Mouse (Mus musculus): ENCODE measurements around the gene Mfap2. TPM values are rescaled to one million over a fixed set of nuclear protein-coding genes. Genes with fewer than 3 reads are reported as not detected.

Mfap2 gene
- polyA plus RNA-seq, 1 experiment: 173 TPM

DNA sequence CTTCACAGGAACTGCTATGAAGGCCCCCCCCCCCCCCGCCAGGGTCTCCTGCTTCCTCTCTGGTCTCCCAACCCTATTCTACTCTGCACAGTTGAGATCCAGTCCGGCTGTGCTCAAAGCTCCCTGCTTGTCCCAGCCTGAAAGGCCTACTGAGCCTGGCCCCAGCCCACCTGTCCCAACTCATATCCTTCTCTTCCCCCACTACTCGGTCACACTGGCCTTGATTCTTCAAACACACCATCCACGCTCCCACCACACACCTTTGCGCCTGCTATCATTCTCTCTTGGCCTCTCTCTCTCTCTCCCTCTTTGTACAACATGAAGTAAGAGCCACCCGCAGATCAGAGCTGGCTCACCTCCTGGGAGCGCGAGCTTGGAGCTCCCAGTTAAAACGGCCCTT is 48.6 kb downstream of the Mfap2 start:
- WGBS: 78% methylated on average over 9 of the region's 9 CpGs
- DNase-seq: no peak
- H3K4me3 ChIP-seq (replicated peaks; ENCODE audit: extremely low read depth, low read depth, low read length): no peak overlapping the region
- TF ChIP-seq POLR2A (IDR thresholded peaks at IDR 0.05; ENCODE audit: borderline replicate concordance, extremely low read depth, low read depth, low read length) (no peak), CTCF (IDR thresholded peaks at IDR 0.05; ENCODE audit: insufficient read depth, low read length) (no peak)
- H3K4me1 ChIP-seq (ENCODE audit: control insufficient read depth, insufficient read depth, low read length): no peaks in the 10 kb centered on the region

DNA sequence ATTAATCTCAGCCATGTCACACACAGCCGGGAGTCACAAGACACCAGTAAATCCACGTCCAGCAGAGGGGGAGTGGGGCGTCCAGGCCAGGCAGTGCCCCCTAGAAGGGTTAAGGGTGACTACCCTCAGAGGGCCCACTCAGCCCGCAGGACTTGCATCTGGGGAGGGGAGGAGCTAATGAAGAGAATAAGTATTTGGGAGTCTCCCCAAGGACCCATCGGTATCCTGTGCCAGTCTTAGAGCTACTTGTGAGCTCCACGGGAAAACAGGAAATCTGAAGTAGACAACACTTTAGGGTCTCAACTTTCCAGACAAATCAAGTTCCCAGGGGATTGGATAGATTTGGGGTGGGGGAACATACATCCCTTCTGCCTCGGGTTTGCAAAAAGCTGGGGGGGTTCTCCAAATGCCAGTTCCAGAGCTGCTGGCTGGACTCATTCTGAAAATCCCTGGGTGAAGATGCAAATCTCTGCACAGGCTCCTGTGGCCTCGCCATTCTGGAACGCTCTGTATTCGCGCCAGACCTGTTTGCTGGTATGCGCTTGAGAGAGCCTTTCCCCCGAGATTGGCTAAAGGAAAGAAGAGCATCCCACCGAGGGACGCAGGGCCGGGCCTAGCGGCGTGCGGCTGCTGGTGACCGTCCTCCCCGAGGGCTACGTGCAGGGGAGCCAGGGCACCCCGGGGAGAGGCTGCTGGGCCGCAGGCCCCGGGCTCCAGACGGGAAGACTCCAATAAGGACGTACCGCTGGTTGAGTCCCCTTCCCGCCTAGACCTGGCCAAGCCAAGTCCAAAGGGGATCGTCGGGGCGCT is 49.6 kb downstream of the Mfap2 start:
- 4% methylated on average over 31 of the region's 32 CpGs for WGBS
- H3K4me3 ChIP-seq (replicated peaks; ENCODE audit: extremely low read depth, low read depth, low read length): peak overlapping the region; percentile 67
- H3K4me1 ChIP-seq (ENCODE audit: control insufficient read depth, insufficient read depth, low read length): no peaks in the 10 kb centered on the region
- TF ChIP-seq CTCF (IDR thresholded peaks at IDR 0.05; ENCODE audit: insufficient read depth, low read length): no peak
- no peak for DNase-seq

- no peaks in the 10 kb centered on the region for H3K4me1 ChIP-seq (ENCODE audit: control insufficient read depth, insufficient read depth, low read length)
- TF ChIP-seq CTCF (IDR thresholded peaks at IDR 0.05; ENCODE audit: insufficient read depth, low read length): peak; percentile 79
- TF ChIP-seq POLR2A (IDR thresholded peaks at IDR 0.05; ENCODE audit: borderline replicate concordance, extremely low read depth, low read depth, low read length): peak; percentile 83; the same call in 1 of the 2 replicates
- DNase-seq: peak; percentile 100
- under 1% methylated on average over 77 of the region's 77 CpGs for WGBS
- H3K4me3 ChIP-seq (replicated peaks; ENCODE audit: extremely low read depth, low read depth, low read length): peak within 1 kb of the TSS; percentile 78
These were observed 50.4 kb downstream of the Mfap2 start, which contains the start of gene Crocc for GRCm38 (mm10) chr4:141060426-141061301. Gene Crocc, minus strand, starts transcription at chr4:141060550.

DNA sequence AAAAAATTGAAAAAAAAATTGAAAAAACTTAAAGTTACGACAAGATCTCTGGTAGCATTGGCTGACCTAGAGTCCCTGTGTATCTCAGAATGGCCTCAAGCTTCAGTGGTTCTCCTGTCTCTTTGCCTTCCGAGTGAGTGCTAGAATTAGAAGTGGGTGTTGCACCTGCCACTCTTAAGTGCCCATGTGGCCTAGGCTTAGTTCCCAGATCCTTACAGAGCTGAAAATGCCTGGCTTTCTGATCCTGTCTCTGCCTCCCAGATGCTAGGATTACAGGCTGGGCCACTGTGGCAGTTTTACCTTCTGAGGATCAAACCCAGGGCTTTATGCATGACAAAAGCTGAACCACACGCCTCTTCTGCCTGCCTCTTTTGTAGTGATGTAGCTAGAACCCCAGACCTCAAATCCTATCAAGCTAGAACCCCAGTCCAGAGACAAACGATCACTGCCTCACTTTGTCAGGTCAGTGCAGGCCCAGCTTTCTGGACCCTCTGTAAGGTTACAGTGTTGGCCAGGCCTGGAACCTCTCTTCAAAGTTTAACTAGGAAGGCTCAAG is 54.0 kb downstream of the Mfap2 start:
- Histone ChIP-seq H3K4me1 (ENCODE audit: control insufficient read depth, insufficient read depth, low read length) (peaks cover 3% of the 10 kb centered on the region), H3K4me3 (replicated peaks; ENCODE audit: extremely low read depth, low read depth, low read length) (no peak overlapping the region)
- WGBS: 82% methylated on average over 4 of the region's 4 CpGs
- TF ChIP-seq POLR2A (IDR thresholded peaks at IDR 0.05; ENCODE audit: borderline replicate concordance, extremely low read depth, low read depth, low read length) (no peak), CTCF (IDR thresholded peaks at IDR 0.05; ENCODE audit: insufficient read depth, low read length) (no peak)
- DNase-seq: no peak

DNA sequence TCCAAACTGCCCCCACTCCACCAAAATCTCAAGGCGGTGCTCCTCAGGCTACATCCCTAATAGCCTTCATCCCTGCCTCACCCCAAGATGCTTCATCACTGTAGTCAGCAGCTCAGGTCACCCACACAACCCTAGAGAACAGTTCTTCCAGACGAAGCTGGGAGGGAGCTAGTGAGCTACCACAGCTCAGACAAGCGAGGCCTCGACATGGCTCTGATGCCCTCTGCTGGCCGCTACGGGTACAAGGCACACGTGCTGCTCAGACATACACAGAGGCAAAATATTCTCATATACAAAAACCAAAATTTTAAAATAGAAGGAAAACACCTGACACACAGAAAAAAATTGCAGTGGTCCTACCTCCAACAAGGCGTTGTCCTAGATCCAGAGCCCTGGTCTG is 54.9 kb downstream of the Mfap2 start:
- DNase-seq: peak; percentile 66
- H3K4me3 ChIP-seq (replicated peaks; ENCODE audit: extremely low read depth, low read depth, low read length): no peak overlapping the region
- 6% methylated on average over 8 of the region's 8 CpGs for WGBS
- TF ChIP-seq CTCF (IDR thresholded peaks at IDR 0.05; ENCODE audit: insufficient read depth, low read length) (peak; percentile 100), POLR2A (IDR thresholded peaks at IDR 0.05; ENCODE audit: borderline replicate concordance, extremely low read depth, low read depth, low read length) (no peak)
- peaks cover 3% of the 10 kb centered on the region for H3K4me1 ChIP-seq (ENCODE audit: control insufficient read depth, insufficient read depth, low read length)

Other genes starting within 250 kb of the Mfap2 start
- 4.5 and 9.4 TPM in 2 replicates for gene Padi4, start 236.2 kb upstream of the Mfap2 start, polyA plus RNA-seq (2012; rRNA removed)
- 0.21 and 0.34 TPM in 2 replicates for gene Padi3, start 199.8 kb upstream of the Mfap2 start, polyA plus RNA-seq (2012; rRNA removed)
- gene Padi1, start 164.6 kb upstream of the Mfap2 start, polyA plus RNA-seq (2012; rRNA removed): 0.36 and 1.9 TPM in 2 replicates
- 3.7 and 4.7 TPM in 2 replicates for gene Padi2, start 104.1 kb upstream of the Mfap2 start, polyA plus RNA-seq (2012; rRNA removed)
- 97.5 and 143 TPM in 2 replicates for gene Sdhb, start 49.2 kb upstream of the Mfap2 start, polyA plus RNA-seq (2012; rRNA removed)
- 199 and 258 TPM in 2 replicates for gene Atp13a2, start 23.5 kb upstream of the Mfap2 start, polyA plus RNA-seq (2012; rRNA removed)
- gene Crocc, start 50.1 kb downstream of the Mfap2 start, polyA plus RNA-seq (2012; rRNA removed): 10.1 and 14.0 TPM in 2 replicates
- gene Necap2, start 67.9 kb downstream of the Mfap2 start, polyA plus RNA-seq (2012; rRNA removed): 76.7 and 85.5 TPM in 2 replicates
- gene Spata21, start 77.9 kb downstream of the Mfap2 start, polyA plus RNA-seq (2012; rRNA removed): not detected in 2 replicates
- gene Szrd1, start 129.4 kb downstream of the Mfap2 start, polyA plus RNA-seq (2012; rRNA removed): 50.5 and 56.4 TPM in 2 replicates
- gene Fbxo42, start 137.5 kb downstream of the Mfap2 start, polyA plus RNA-seq (2012; rRNA removed): 13.8 and 14.2 TPM in 2 replicates
- 1.9 and 3.7 TPM in 2 replicates for gene Rsg1, start 203.5 kb downstream of the Mfap2 start, polyA plus RNA-seq (2012; rRNA removed)
- 11.5 and 15.3 TPM in 2 replicates for gene Arhgef19, start 229.1 kb downstream of the Mfap2 start, polyA plus RNA-seq (2012; rRNA removed)

Data from lung, adult 2 months (tissue).